Mouse (Mus musculus) ES-E14 (cell line): Measurements from ENCODE around the gene Gje1.

Experiments used
- CHD2 ChIP-seq: IDR thresholded peaks from 2 replicates; pipeline ENCODE4 v1.6.1; 2014; ENCODE audit warnings: mild to moderate bottlenecking, low read depth, low read length, inconsistent platforms
- HCFC1 ChIP-seq: IDR thresholded peaks from 2 replicates; pipeline ENCODE4 v1.6.1; 2012; ENCODE audit warnings: low read length, inconsistent platforms, borderline replicate concordance; ENCODE audit not compliant: insufficient read depth
- MAFK ChIP-seq: IDR thresholded peaks from 2 replicates; pipeline ENCODE4 v1.6.1; 2014; ENCODE audit warnings: mild to moderate bottlenecking, low read depth, low read length, inconsistent platforms; ENCODE audit not compliant: insufficient read depth
- ZC3H11A ChIP-seq: IDR thresholded peaks from 2 replicates; pipeline ENCODE4 v1.6.1; 2012; ENCODE audit warnings: low read depth, mild to moderate bottlenecking, inconsistent platforms, low read length, borderline replicate concordance
- ZNF384 ChIP-seq: IDR thresholded peaks from 2 replicates; pipeline ENCODE4 v1.6.1; 2012; ENCODE audit warnings: low read depth, low read length, inconsistent platforms

- TF ChIP-seq CHD2 (no peak), MAFK (no peak), ZC3H11A (no peak), ZNF384 (no peak), HCFC1 (no peak)
Observed at GRCm38 (mm10) chr10:14759665-14760558, 41.9 kb upstream of the Gje1 start.
